Mouse (Mus musculus) kidney, postnatal 25 days (tissue): ENCODE results near the gene Ptcra.
"Not testable (repeated sequence)": the region's sequence is repeated elsewhere in the genome, so short reads cannot be mapped to it uniquely, and the experiment has no call there.

Experiments
- DNase-seq, 2 experiments: peaks; one replicate each; pipeline ENCODE4 v3.0.0; 2021; ENCODE audit warnings: mixed read lengths in 2 of 2

Gene Ptcra

GRCm38 (mm10) chr17:46771025-46771424, 7.5 kb upstream of the Ptcra start:
- no peak for DNase-seq

- DNase-seq: no peak
Observed at GRCm38 (mm10) chr17:46770546-46770945, 7.0 kb upstream of the Ptcra start.

- peak; percentile 41 to 78 for DNase-seq
Observed at GRCm38 (mm10) chr17:46767868-46768267, 4.4 kb upstream of the Ptcra start.

GRCm38 (mm10) chr17:46764916-46765315, 1.4 kb upstream of the Ptcra start:
- not testable (repeated sequence) for DNase-seq

- no peak for DNase-seq
Observed at GRCm38 (mm10) chr17:46758753-46759152, 4.8 kb downstream of the Ptcra start.

- DNase-seq: peak; percentile 98 to 100
Observed at GRCm38 (mm10) chr17:46751794-46752556, 11.5 kb downstream of the Ptcra start, which contains the start of gene Cnpy3. TSS of gene Cnpy3 (minus strand) at chr17:46752214.

GRCm38 (mm10) chr17:46751056-46751793, 12.3 kb downstream of the Ptcra start:
- peak in 1 of 2 experiments; percentile 28 for DNase-seq

GRCm38 (mm10) chr17:46750580-46750979, 12.9 kb downstream of the Ptcra start:
- DNase-seq: no peak

- DNase-seq: no peak
Observed at GRCm38 (mm10) chr17:46749282-46749681, 14.2 kb downstream of the Ptcra start.

GRCm38 (mm10) chr17:46747806-46748205, 15.7 kb downstream of the Ptcra start:
- no peak for DNase-seq

GRCm38 (mm10) chr17:46747234-46747633, 16.3 kb downstream of the Ptcra start:
- DNase-seq: no peak

GRCm38 (mm10) chr17:46745506-46745905, 18.0 kb downstream of the Ptcra start:
- no peak for DNase-seq

GRCm38 (mm10) chr17:46742986-46743385, 20.5 kb downstream of the Ptcra start:
- DNase-seq: peak in 1 of 2 experiments; percentile 59

GRCm38 (mm10) chr17:46741305-46741704, 22.2 kb downstream of the Ptcra start:
- no peak for DNase-seq

GRCm38 (mm10) chr17:46736160-46736559, 27.4 kb downstream of the Ptcra start:
- DNase-seq: peak in 1 of 2 experiments; percentile 37

GRCm38 (mm10) chr17:46735287-46735686, 28.2 kb downstream of the Ptcra start:
- no peak for DNase-seq

- no peak for DNase-seq
Observed at GRCm38 (mm10) chr17:46734055-46734454, 29.5 kb downstream of the Ptcra start.

- peak; percentile 85 to 95 for DNase-seq
Observed at GRCm38 (mm10) chr17:46728904-46729318, 34.6 kb downstream of the Ptcra start, which contains the start of gene Gnmt. TSS of gene Gnmt (minus strand) at chr17:46729168.

GRCm38 (mm10) chr17:46728496-46728895, 35.0 kb downstream of the Ptcra start:
- DNase-seq: no peak

GRCm38 (mm10) chr17:46728021-46728420, 35.5 kb downstream of the Ptcra start:
- peak; percentile 67 to 69 for DNase-seq

- no peak for DNase-seq
Observed at GRCm38 (mm10) chr17:46727271-46727670, 36.2 kb downstream of the Ptcra start.

- DNase-seq: no peak
Observed at GRCm38 (mm10) chr17:46725731-46726645, 37.5 kb downstream of the Ptcra start.

GRCm38 (mm10) chr17:46725273-46725672, 38.2 kb downstream of the Ptcra start:
- DNase-seq: no peak
